8 mouse cellular contexts compared by ENCODE assay signal in genomic region chr14:78848477-78848876, GRCm38 (mm10). TPM values are rescaled to one million over a fixed set of nuclear protein-coding genes. Genes with fewer than 3 reads are reported as not detected.
A peak's percentile ranks its signal among the peaks of the same experiment; 100 is the strongest.
DNase-seq lines count a peak whose midpoint lies in the region; ATAC-seq and TF ChIP-seq lines count a peak whose summit lies in the region.

No protein-coding gene starts in this region.

- WGBS in kidney, adult 2 months, result under 1% methylated on average over 3 of the region's 3 CpGs
- WGBS in hindbrain, embryonic 16.5 days, result under 1% methylated on average over 3 of the region's 3 CpGs
- 5% methylated on average over 3 of the region's 3 CpGs for WGBS in midbrain, embryonic 15.5 days

- peak overlapping the region; percentile 95 for H3K4me3 ChIP-seq in kidney, adult 2 months (ENCODE audit: insufficient read depth, low read depth, low read length)
- H3K4me3 ChIP-seq in brown adipose tissue, adult 24 weeks (ENCODE audit: insufficient read depth, low read depth, low read length), result peak overlapping the region; percentile 91
- H3K4me3 ChIP-seq in hindbrain, embryonic 16.5 days (ENCODE audit: low read length), result peak overlapping the region; percentile 95
- H3K4me3 ChIP-seq in midbrain, embryonic 15.5 days, result peak overlapping the region; percentile 98

- no peak for DNase-seq in kidney, adult 2 months
- no peak for DNase-seq in kidney, adult 18-20 months
- DNase-seq in right cerebral cortex, postnatal 14 days, result no peak
- no peak for DNase-seq in cerebellum, postnatal 14 days

- no peaks in the 10 kb centered on the region for H3K36me3 ChIP-seq in kidney, adult 2 months (ENCODE audit: control insufficient read depth, insufficient read depth, low read length)
- H3K36me3 ChIP-seq in hindbrain, embryonic 16.5 days (ENCODE audit: control insufficient read depth, insufficient read depth, low read length), result no peaks in the 10 kb centered on the region
- no peaks in the 10 kb centered on the region for H3K36me3 ChIP-seq in midbrain, embryonic 15.5 days (replicated peaks)

- no peak for TF ChIP-seq POLR2A in kidney, adult 2 months (IDR thresholded peaks at IDR 0.05; ENCODE audit: low read depth, low read length)

- H3K27me3 ChIP-seq in kidney, adult 2 months (replicated peaks; ENCODE audit: control insufficient read depth, insufficient read depth, low read length), result no peaks in the 10 kb centered on the region
- H3K27me3 ChIP-seq in hindbrain, embryonic 16.5 days (replicated peaks; ENCODE audit: control insufficient read depth, insufficient read depth, low read length), result no peaks in the 10 kb centered on the region
- H3K27me3 ChIP-seq in midbrain, embryonic 15.5 days (replicated peaks), result no peaks in the 10 kb centered on the region

- no peaks in the 10 kb centered on the region for H3K9me3 ChIP-seq in hindbrain, embryonic 16.5 days (ENCODE audit: control insufficient read depth, low read length)
- no peaks in the 10 kb centered on the region for H3K9me3 ChIP-seq in midbrain, embryonic 15.5 days

- H3K27ac ChIP-seq in kidney, adult 2 months (ENCODE audit: insufficient read depth, low read depth, low read length), result peak overlapping the region; percentile 97
- peak overlapping the region; percentile 88 for H3K27ac ChIP-seq in brown adipose tissue, adult 24 weeks (replicated peaks; ENCODE audit: low read depth, low read length)
- H3K27ac ChIP-seq in hindbrain, embryonic 16.5 days (ENCODE audit: low read depth, low read length), result peak overlapping the region; percentile 83
- peak overlapping the region; percentile 77 for H3K27ac ChIP-seq in midbrain, embryonic 15.5 days

- no peak for ATAC-seq in hindbrain, embryonic 16.5 days
- ATAC-seq in midbrain, embryonic 15.5 days (replicated peaks), result peak; percentile 21; the same call in 1 of the 2 replicates
- ATAC-seq in erythroid progenitor cell, adult 5-6 weeks (replicated peaks; ENCODE audit: low FRiP score, poor library complexity, severe bottlenecking), result no peak

- H3K4me2 ChIP-seq in hindbrain, embryonic 16.5 days (ENCODE audit: low read length), result peak overlapping the region; percentile 88
- peak overlapping the region; percentile 76 for H3K4me2 ChIP-seq in midbrain, embryonic 15.5 days

- peak overlapping the region; percentile 99 for H3K9ac ChIP-seq in hindbrain, embryonic 16.5 days (ENCODE audit: low read depth, low read length)
- H3K9ac ChIP-seq in midbrain, embryonic 15.5 days, result peak overlapping the region; percentile 91

- no peak for TF ChIP-seq CTCF in kidney, adult 2 months (conservative IDR thresholded peaks at IDR 0.05; ENCODE audit: insufficient read depth, insufficient read length, low read depth, low read length)

- peaks cover 8% of the 10 kb centered on the region for H3K4me1 ChIP-seq in kidney, adult 2 months (ENCODE audit: control insufficient read depth, insufficient read depth, low read length)
- H3K4me1 ChIP-seq in brown adipose tissue, adult 24 weeks (ENCODE audit: control insufficient read depth, insufficient read depth, insufficient read length, low read length), result peaks cover 3% of the 10 kb centered on the region; the same call in 1 of the 2 replicates
- H3K4me1 ChIP-seq in hindbrain, embryonic 16.5 days (ENCODE audit: control insufficient read depth, insufficient read depth, low read depth, low read length), result peaks cover 8% of the 10 kb centered on the region
- H3K4me1 ChIP-seq in midbrain, embryonic 15.5 days, result peaks cover 9% of the 10 kb centered on the region

RNA-seq across cellular contexts. Expression of gene Vwa8, which starts 0.4 kb away (rescaled TPM):
- 71.2 and 78.0 TPM in 2 replicates for polyA plus RNA-seq in kidney, adult 2 months (2012; rRNA removed)
- polyA plus RNA-seq in brown adipose tissue, adult 24 weeks (2012; ENCODE audit: insufficient read depth, insufficient read length, missing spikeins), result 148 and 195 TPM in 2 replicates
- polyA plus RNA-seq in hindbrain, embryonic 16.5 days (2015; fragmentation: Nextera tagmentation; extraction: Ambion mirVana), result 7.9 and 8.4 TPM in 2 replicates
- polyA plus RNA-seq in midbrain, embryonic 15.5 days (2015; fragmentation: Nextera tagmentation; extraction: Ambion mirVana), result 6.7 TPM in 2 replicates
- total RNA-seq in erythroid progenitor cell, adult 5-6 weeks (2015; ENCODE audit: low replicate concordance), result 5.0 and 6.5 TPM in 2 replicates
- total RNA-seq in erythroid progenitor cell, adult 5-6 weeks (2017; ENCODE audit: low replicate concordance), result 2.3 and 2.7 TPM in 2 replicates
